Mouse (Mus musculus) subcutaneous adipose tissue, adult 2 months (tissue): ENCODE measurements around the gene Gm28043. TPM values are rescaled to one million over a fixed set of nuclear protein-coding genes. Genes with fewer than 3 reads are reported as not detected.

Source experiments
- polyA plus RNA-seq: library from polyadenylated mRNA; depleted of rRNA; stranded (reverse); fragments of >200 nt; gene quantifications from 2 replicates; pipeline ENCODE4 v1.2.3, GENCODE M21; 2012; ENCODE audit warnings: low replicate concordance; rRNA removed

Gene Gm28043
- 0.63 and 1.3 TPM in 2 replicates for polyA plus RNA-seq

GRCm38 (mm10) chr17:29614115-29615023, at the start of gene Gm28043, which contains the start of gene Rnf8:
Gene Gm28043, plus strand, starts transcription at chr17:29614876.
Gene Rnf8, plus strand, starts transcription at chr17:29614790.

GRCm38 (mm10) chr17:29660076-29660761, 45.5 kb downstream of the Gm28043 start, which contains the start of gene Cmtr1:
Gene Cmtr1, plus strand, starts transcription at chr17:29660595.

GRCm38 (mm10) chr17:29716732-29717445, 102.2 kb downstream of the Gm28043 start, which contains the start of gene Ccdc167:
Gene Ccdc167, minus strand, starts transcription at chr17:29717044.

Other genes with a start within 250 kb of the Gm28043 start
- 24.2 and 29.6 TPM in 2 replicates for gene Pim1, start 124.1 kb upstream of the Gm28043 start, polyA plus RNA-seq
- gene Gm17657, start 65.2 kb upstream of the Gm28043 start, polyA plus RNA-seq, result not detected in 2 replicates
- 15.9 and 20.6 TPM in 2 replicates for gene Tbc1d22b, start 65.1 kb upstream of the Gm28043 start, polyA plus RNA-seq
- gene Tmem217, start 62.5 kb upstream of the Gm28043 start, polyA plus RNA-seq, result 0.40 TPM in 1 of 2 replicates, not detected in the other
- gene Rnf8, start 86 bp upstream of the Gm28043 start, polyA plus RNA-seq, result 20.4 and 33.3 TPM in 2 replicates
- 32.4 and 44.2 TPM in 2 replicates for gene Cmtr1, start 45.7 kb downstream of the Gm28043 start, polyA plus RNA-seq
- gene Ccdc167, start 102.2 kb downstream of the Gm28043 start, polyA plus RNA-seq, result 7.2 and 11.1 TPM in 2 replicates